9 mouse cellular contexts compared by ENCODE assay signal in genomic region chr7:25674297-25674696, GRCm38 (mm10). TPM values are rescaled to one million over a fixed set of nuclear protein-coding genes. Genes with fewer than 3 reads are reported as not detected.
DNase-seq lines count a peak whose midpoint lies in the region; ATAC-seq and TF ChIP-seq lines count a peak whose summit lies in the region.
"Had no signal": no experiment of that assay in that cellular context is flagged by ENCODE, and none has a peak within 500 bp of the region (broad histone marks: within the 10 kb centered on the region; RNA-seq: fewer than 3 reads in every experiment).

No protein-coding gene starts in this region.

- WGBS in hindbrain, embryonic 12.5 days: 22% methylated on average over 9 of the region's 9 CpGs

- H3K4me1 ChIP-seq in E14TG2a.4 (replicated peaks; ENCODE audit: low read depth, low read length): peaks cover 58% of the 10 kb centered on the region
- H3K4me1 ChIP-seq in hindbrain, embryonic 12.5 days: peaks cover 8% of the 10 kb centered on the region; the same call in 1 of the 2 replicates
- H3K4me1 ChIP-seq in megakaryocyte, embryonic 14.5 days: peaks cover 57% of the 10 kb centered on the region

- H3K9me3 ChIP-seq in E14TG2a.4 (ENCODE audit: low read length): no peaks in the 10 kb centered on the region
- H3K9me3 ChIP-seq in hindbrain, embryonic 12.5 days (replicated peaks): no peaks in the 10 kb centered on the region
- peaks cover 4% of the 10 kb centered on the region; the same call in 1 of the 2 replicates for H3K9me3 ChIP-seq in megakaryocyte, embryonic 14.5 days

- peaks cover 26% of the 10 kb centered on the region for H3K36me3 ChIP-seq in E14TG2a.4 (ENCODE audit: insufficient read depth, low read length)
- H3K36me3 ChIP-seq in hindbrain, embryonic 12.5 days: peaks cover 6% of the 10 kb centered on the region; the same call in 1 of the 2 replicates
- H3K36me3 ChIP-seq in megakaryocyte, embryonic 14.5 days (replicated peaks; ENCODE audit: low read length): peaks cover 28% of the 10 kb centered on the region

- H3K27ac ChIP-seq in hindbrain, embryonic 12.5 days: no peak overlapping the region

- H3K4me2 ChIP-seq in hindbrain, embryonic 12.5 days (replicated peaks): peak overlapping the region; percentile 52

- H3K27me3 ChIP-seq in E14TG2a.4 (ENCODE audit: insufficient read depth, low read length): peaks cover 45% of the 10 kb centered on the region
- H3K27me3 ChIP-seq in hindbrain, embryonic 12.5 days: peaks cover 48% of the 10 kb centered on the region
- H3K27me3 ChIP-seq in megakaryocyte, embryonic 14.5 days (replicated peaks): peaks cover 6% of the 10 kb centered on the region

- no peak for TF ChIP-seq CTCF in E14TG2a.4 (conservative IDR thresholded peaks at IDR 0.05; ENCODE audit: low read length)

- peak; percentile 32 for DNase-seq in CD4-positive, CD25-positive, alpha-beta regulatory T cell, adult 2 months (ENCODE audit: low read depth, low spot score)
- DNase-seq in adrenal gland, adult (ENCODE audit: inconsistent age in 2 of 2, low spot score in 1 of 2): no peak
- no peak for DNase-seq in thymus, postnatal 14 days
- DNase-seq in kidney, adult 18-20 months: no peak
- DNase-seq: gastrocnemius, postnatal 14 days had no signal

- no peak for ATAC-seq in CD4-positive, CD25-positive, alpha-beta regulatory T cell, adult 4 months
- ATAC-seq in hindbrain, embryonic 12.5 days (ENCODE audit: low FRiP score): no peak

- H3K9ac ChIP-seq in hindbrain, embryonic 12.5 days: peak overlapping the region; percentile 50; the same call in 1 of the 2 replicates

- H3K4me3 ChIP-seq in E14TG2a.4 (replicated peaks; ENCODE audit: low read length): peak overlapping the region; percentile 81
- peak overlapping the region; percentile 29; the same call in 1 of the 2 replicates for H3K4me3 ChIP-seq in hindbrain, embryonic 12.5 days
- H3K4me3 ChIP-seq in megakaryocyte, embryonic 14.5 days (replicated peaks): peak overlapping the region; percentile 88

RNA-seq across cellular contexts. Expression of gene Tmem91, which starts 0.7 kb away (rescaled TPM):
- polyA plus RNA-seq in CD4-positive, CD25-positive, alpha-beta regulatory T cell, adult 4 months (2017; shearing (Covaris generic)): 10 to 100 TPM; 15.2 to 31.5 TPM
- polyA plus RNA-seq in hindbrain, embryonic 12.5 days (2016; fragmentation: Nextera tagmentation; extraction: Ambion mirVana): 3.5 and 4.6 TPM in 2 replicates
- 4.3 and 4.7 TPM in 2 replicates for polyA plus RNA-seq in megakaryocyte, embryonic 14.5 days (2012; ENCODE audit: insufficient read depth, low replicate concordance)

RNA-seq across cellular contexts. Expression of gene B9d2, which starts 6.3 kb away (rescaled TPM):
- polyA plus RNA-seq in CD4-positive, CD25-positive, alpha-beta regulatory T cell, adult 4 months (2017; shearing (Covaris generic)): 10 to 100 TPM; 46.8 to 72.8 TPM
- 25.9 and 30.8 TPM in 2 replicates for polyA plus RNA-seq in hindbrain, embryonic 12.5 days (2016; fragmentation: Nextera tagmentation; extraction: Ambion mirVana)
- polyA plus RNA-seq in megakaryocyte, embryonic 14.5 days (2012; ENCODE audit: insufficient read depth, low replicate concordance): 89.8 and 105 TPM in 2 replicates

RNA-seq across cellular contexts. Expression of gene Tgfb1, which starts 12.5 kb away (rescaled TPM):
- polyA plus RNA-seq in CD4-positive, CD25-positive, alpha-beta regulatory T cell, adult 4 months (2017; shearing (Covaris generic)): 1 to 10 TPM; 6.9 to 9.7 TPM
- 1.6 and 1.8 TPM in 2 replicates for polyA plus RNA-seq in hindbrain, embryonic 12.5 days (2016; fragmentation: Nextera tagmentation; extraction: Ambion mirVana)
- 4,315 and 7,169 TPM in 2 replicates for polyA plus RNA-seq in megakaryocyte, embryonic 14.5 days (2012; ENCODE audit: insufficient read depth, low replicate concordance)

RNA-seq across cellular contexts. Expression of gene Exosc5, which starts 15.3 kb away (rescaled TPM):
- 100 to 1,000 TPM in 1 of 2 experiments, 10 to 100 TPM in 1; 97.0 to 157 TPM for polyA plus RNA-seq in CD4-positive, CD25-positive, alpha-beta regulatory T cell, adult 4 months (2017; shearing (Covaris generic))
- polyA plus RNA-seq in hindbrain, embryonic 12.5 days (2016; fragmentation: Nextera tagmentation; extraction: Ambion mirVana): 46.8 and 50.0 TPM in 2 replicates
- 233 and 501 TPM in 2 replicates for polyA plus RNA-seq in megakaryocyte, embryonic 14.5 days (2012; ENCODE audit: insufficient read depth, low replicate concordance)

RNA-seq across cellular contexts. Expression of gene Bckdha, which starts 15.5 kb away (rescaled TPM):
- 10 to 100 TPM; 16.6 to 27.7 TPM for polyA plus RNA-seq in CD4-positive, CD25-positive, alpha-beta regulatory T cell, adult 4 months (2017; shearing (Covaris generic))
- polyA plus RNA-seq in hindbrain, embryonic 12.5 days (2016; fragmentation: Nextera tagmentation; extraction: Ambion mirVana): 44.6 and 45.4 TPM in 2 replicates
- 31.9 and 39.7 TPM in 2 replicates for polyA plus RNA-seq in megakaryocyte, embryonic 14.5 days (2012; ENCODE audit: insufficient read depth, low replicate concordance)

Comparison
In these comparisons a context has a peak if more than half of its experiments do, and no peak if none do; other contexts are left out.
1. H3K4me3 ChIP-seq: peak in every context shown above with its lines; median percentile 88 in megakaryocyte, embryonic 14.5 days; 81 in E14TG2a.4; 29 in hindbrain, embryonic 12.5 days.
2. RNA of gene Tgfb1, which starts 12.5 kb away (polyA plus RNA-seq): 4,315 to 7,169 TPM in megakaryocyte, embryonic 14.5 days; 6.9 to 9.7 TPM in CD4-positive, CD25-positive, alpha-beta regulatory T cell, adult 4 months and 1.6 to 1.8 TPM in hindbrain, embryonic 12.5 days; every median in the first group is over 100 times any median in the second.